Mouse (Mus musculus): ENCODE results near the gene Actr6.
"Not testable (repeated sequence)": the region's sequence is repeated elsewhere in the genome, so short reads cannot be mapped to it uniquely, and the experiment has no call there.

Gene Actr6

DNA sequence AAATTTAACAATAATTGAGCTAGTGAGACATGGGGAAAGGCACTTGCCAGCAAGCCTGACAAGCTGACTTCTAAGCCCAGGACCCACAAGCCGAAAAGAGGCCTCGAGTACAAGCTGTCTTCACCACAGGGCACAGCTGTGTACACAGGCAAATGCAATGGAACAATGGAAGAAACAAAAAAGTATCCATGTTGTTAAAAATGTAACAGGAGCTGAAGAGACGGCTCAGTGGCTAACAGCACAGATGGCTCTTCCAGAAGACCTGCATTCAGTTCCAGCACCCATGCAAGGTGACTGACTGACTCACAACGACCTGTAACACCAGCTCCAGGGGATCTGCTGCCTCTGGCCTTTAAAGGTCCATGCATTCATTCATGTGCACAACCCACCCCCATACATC is 55.5 kb downstream of the Actr6 start:
- no peak for DNase-seq

DNA sequence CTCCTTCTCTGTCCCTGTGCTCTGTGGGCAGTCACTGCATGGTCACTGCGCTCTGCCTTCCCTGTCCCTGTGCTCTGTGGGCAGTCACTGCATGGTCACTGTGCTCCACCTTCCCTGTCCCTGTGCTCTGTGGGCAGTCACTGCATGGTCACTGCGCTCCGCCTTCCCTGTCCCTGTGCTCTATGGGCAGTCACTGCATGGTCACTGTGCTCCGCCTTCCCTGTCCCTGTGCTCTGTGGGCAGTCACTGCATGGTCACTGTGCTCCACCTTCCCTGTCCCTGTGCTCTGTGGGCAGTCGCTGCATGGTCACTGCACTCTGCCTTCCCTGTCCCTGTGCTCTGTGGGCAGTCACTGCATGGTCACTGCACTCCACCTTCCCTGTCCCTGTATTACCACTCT is 61.7 kb downstream of the Actr6 start:
- DNase-seq, result not testable (repeated sequence)

DNA sequence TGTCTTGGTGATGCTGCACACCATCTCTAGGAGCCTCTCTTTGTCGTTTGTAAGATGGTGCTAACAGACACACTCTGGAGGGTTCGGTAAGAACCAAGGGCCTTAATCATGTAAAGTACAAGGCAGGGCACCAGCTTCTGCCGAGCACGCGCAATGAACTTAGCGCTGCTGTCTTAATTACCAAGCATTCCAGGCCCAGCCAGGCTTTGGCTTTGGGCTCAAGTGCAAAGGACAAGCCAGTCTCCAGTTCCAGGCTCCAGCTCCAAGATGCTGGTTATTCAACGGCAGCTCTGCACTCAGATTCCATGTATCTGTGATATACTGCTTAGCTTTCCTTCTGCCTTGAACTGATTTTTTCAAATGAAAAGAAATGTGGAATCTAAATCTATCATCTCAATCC is 64.5 kb downstream of the Actr6 start:
- no peak for DNase-seq

DNA sequence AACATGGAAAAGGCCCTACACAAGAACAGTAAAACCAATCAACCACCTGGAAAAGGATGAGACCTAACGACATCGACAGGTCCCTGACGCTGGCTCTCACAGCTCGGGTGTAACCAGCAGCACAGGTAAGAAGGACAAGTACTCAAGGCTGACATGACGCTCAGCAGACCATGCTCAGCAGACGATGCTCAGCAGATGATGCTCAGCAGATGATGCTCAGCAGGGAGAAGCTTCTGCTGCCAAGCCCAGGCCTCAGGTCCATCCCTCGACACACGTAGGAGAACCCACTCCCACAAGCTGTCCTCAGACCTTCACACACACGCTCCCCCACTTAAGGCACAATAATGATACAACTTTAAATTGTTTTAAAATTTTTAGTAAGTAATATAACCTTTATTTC is 66.4 kb downstream of the Actr6 start:
- DNase-seq, result no peak

DNA sequence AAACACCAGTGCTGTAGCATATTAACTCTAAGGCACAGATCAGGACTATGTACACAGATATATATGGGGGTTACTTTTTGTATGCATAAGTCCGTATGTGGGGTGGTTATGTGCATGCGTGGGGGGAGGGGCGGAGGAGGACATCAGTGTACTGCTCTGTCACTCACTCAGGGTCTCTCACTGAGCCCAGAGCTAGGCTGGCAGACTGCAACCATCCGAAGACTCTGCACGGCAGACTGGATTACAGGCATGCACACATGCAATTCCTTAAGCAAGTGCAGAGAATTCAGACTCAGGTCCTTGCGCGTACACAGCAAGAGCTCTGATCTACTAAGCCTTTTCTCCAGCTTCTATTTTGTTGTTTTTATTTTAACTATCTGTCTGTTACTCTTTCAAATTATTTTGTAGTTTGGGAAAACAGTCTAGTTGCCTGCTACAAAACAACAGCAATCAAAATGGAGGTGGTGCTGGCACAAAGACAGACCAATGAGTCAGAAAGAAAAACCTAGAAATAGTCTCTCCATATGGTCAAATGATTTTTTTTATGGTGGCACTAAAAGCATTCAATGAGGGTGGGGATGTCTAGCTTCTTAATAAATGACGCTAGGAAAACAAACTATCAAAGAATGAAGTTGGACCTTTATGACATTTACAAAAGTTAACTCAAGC is 67.0 kb downstream of the Actr6 start:
- no peak for DNase-seq

All from spleen, adult 18-20 months (tissue).